17 mouse cellular contexts compared by ENCODE assay signal in genomic region chr14:33914206-33914605, GRCm38 (mm10). TPM values are rescaled to one million over a fixed set of nuclear protein-coding genes. Genes with fewer than 3 reads are reported as not detected.
DNase-seq lines count a peak whose midpoint lies in the region; ATAC-seq lines count a peak whose summit lies in the region.
"Had no signal": no experiment of that assay in that cellular context is flagged by ENCODE, and none has a peak within 500 bp of the region (broad histone marks: within the 10 kb centered on the region; RNA-seq: fewer than 3 reads in every experiment).

No protein-coding gene starts in this region.

- no peak overlapping the region for H3K4me2 ChIP-seq in heart, embryonic 12.5 days

- peak; percentile 65 to 72 for DNase-seq in cerebellum, postnatal 10 days
- no peak for DNase-seq in cerebellum, adult 9-11 months
- DNase-seq in cerebellum, postnatal 14 days = peak; percentile 48 to 53
- DNase-seq in cerebellum, adult 9-10 months = no peak
- peak; percentile 82 for DNase-seq in heart, adult 11 months
- DNase-seq: B cell, adult 2 months; cerebellum, adult 11 months; cerebellum, adult 11-12 months had no signal

- H3K9me3 ChIP-seq in heart, embryonic 12.5 days (replicated peaks) = no peaks in the 10 kb centered on the region

- no peak for ATAC-seq in heart, embryonic 12.5 days (ENCODE audit: insufficient number of reproducible peaks, low FRiP score)
- ATAC-seq: activated CD4-positive, CD25-positive, alpha-beta regulatory T cell, adult 4 months; CD4-positive, CD25-positive, alpha-beta regulatory T cell, adult 4 months; Patski had no signal

- H3K9ac ChIP-seq in heart, embryonic 12.5 days = no peak overlapping the region

- no peaks in the 10 kb centered on the region for H3K36me3 ChIP-seq in heart, embryonic 12.5 days
- H3K36me3 ChIP-seq: G1E had no signal

- 81% methylated on average over 9 of the region's 9 CpGs for WGBS in heart, embryonic 12.5 days

- no peak overlapping the region for H3K27ac ChIP-seq in heart, embryonic 12.5 days (ENCODE audit: poor library complexity, severe bottlenecking)

- H3K4me1 ChIP-seq in heart, embryonic 12.5 days (replicated peaks) = no peaks in the 10 kb centered on the region

- H3K27me3 ChIP-seq in heart, embryonic 12.5 days (replicated peaks) = peaks cover 33% of the 10 kb centered on the region
- H3K27me3 ChIP-seq: CH12.LX, Patski had no signal

- H3K4me3 ChIP-seq in heart, embryonic 12.5 days = no peak overlapping the region

RNA-seq across cellular contexts. Expression of gene Gdf10, which starts 9.2 kb away (rescaled TPM):
- polyA plus RNA-seq in heart, embryonic 12.5 days (2016; fragmentation: Nextera tagmentation; extraction: Ambion mirVana) = 1.3 and 1.5 TPM in 2 replicates
- polyA plus RNA-seq: activated CD4-positive, CD25-positive, alpha-beta regulatory T cell, adult 4 months; C2C12; CD4-positive, CD25-positive, alpha-beta regulatory T cell, adult 4 months; G1E; Patski had no signal

RNA-seq across cellular contexts. Expression of gene Gdf2, which starts 26.6 kb away (rescaled TPM):
- 0.46 and 0.80 TPM in 2 replicates for polyA plus RNA-seq in heart, embryonic 12.5 days (2016; fragmentation: Nextera tagmentation; extraction: Ambion mirVana)
- polyA plus RNA-seq: activated CD4-positive, CD25-positive, alpha-beta regulatory T cell, adult 4 months; adrenal gland, adult 2 months; brain, embryonic 14.5 days; C2C12; CD4-positive, CD25-positive, alpha-beta regulatory T cell, adult 4 months; G1E; Patski had no signal

RNA-seq across cellular contexts. Expression of gene Rbp3, which starts 39.6 kb away (rescaled TPM):
- 0.14 and 0.36 TPM in 2 replicates for polyA plus RNA-seq in heart, embryonic 12.5 days (2016; fragmentation: Nextera tagmentation; extraction: Ambion mirVana)
- polyA plus RNA-seq: activated CD4-positive, CD25-positive, alpha-beta regulatory T cell, adult 4 months; adrenal gland, adult 2 months; C2C12; CD4-positive, CD25-positive, alpha-beta regulatory T cell, adult 4 months; G1E; Patski had no signal

Comparison
In these comparisons a context has a peak if more than half of its experiments do, and no peak if none do; other contexts are left out.
1. DNase-seq: peak in cerebellum, postnatal 10 days (2 of 2), cerebellum, postnatal 14 days (2 of 2) and heart, adult 11 months (single experiment); none in cerebellum, adult 9-11 months (single experiment) and cerebellum, adult 9-10 months (single experiment).